35 mouse cellular contexts compared by ENCODE assay signal in the genomic region with DNA sequence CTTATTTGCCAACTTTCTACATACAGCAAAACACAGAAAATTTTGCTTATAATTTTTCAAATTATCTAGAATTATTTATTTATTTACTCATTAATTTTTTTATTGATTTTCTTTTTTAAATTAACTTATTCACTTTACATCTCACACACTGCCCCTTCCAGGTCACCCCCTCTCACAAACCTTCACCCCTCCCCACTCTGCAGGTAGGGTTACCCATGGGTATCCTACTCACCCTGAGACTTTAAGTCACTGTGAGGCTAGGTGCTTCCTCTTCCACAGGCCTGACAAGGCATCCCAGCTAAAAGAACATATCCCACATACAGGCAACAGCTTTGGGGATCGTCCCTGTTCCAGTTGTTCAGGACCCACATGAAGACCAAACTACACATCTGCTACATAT.
"Had no signal": no experiment of that assay in that cellular context is flagged by ENCODE, and none has a peak within 500 bp of the region (broad histone marks: within the 10 kb centered on the region; RNA-seq: fewer than 3 reads in every experiment).

No protein-coding gene starts in this region.

- H3K27me3 ChIP-seq: heart, embryonic 12.5 days; heart, embryonic 13.5 days; heart, embryonic 15.5 days; hindbrain, embryonic 12.5 days; hindbrain, embryonic 13.5 days; hindbrain, embryonic 15.5 days; intestine, embryonic 15.5 days; kidney, embryonic 15.5 days had no signal

- ATAC-seq: hindbrain, embryonic 16.5 days; hindbrain, postnatal 0 days; inflammation-experienced regulatory T-cells, adult 6 months; intestine, embryonic 15.5 days; intestine, embryonic 16.5 days; intestine, postnatal 0 days had no signal

- H3K4me2 ChIP-seq: heart, embryonic 11.5 days; heart, embryonic 12.5 days; heart, embryonic 13.5 days; heart, embryonic 15.5 days; hindbrain, embryonic 12.5 days; hindbrain, embryonic 13.5 days; hindbrain, embryonic 15.5 days; intestine, embryonic 15.5 days; kidney, embryonic 15.5 days had no signal

- H3K27ac ChIP-seq: heart, adult 2 months; heart, embryonic 10.5 days; heart, embryonic 13.5 days; heart, embryonic 15.5 days; hindbrain, embryonic 10.5 days; hindbrain, embryonic 12.5 days; hindbrain, embryonic 13.5 days; hindbrain, embryonic 15.5 days; hindbrain, postnatal 0 days; intestine, embryonic 15.5 days; kidney, embryonic 15.5 days; kidney, postnatal 0 days; layer of hippocampus, adult 2 months had no signal

- H3K9ac ChIP-seq: heart, embryonic 12.5 days; heart, embryonic 13.5 days; heart, embryonic 15.5 days; hindbrain, embryonic 12.5 days; hindbrain, embryonic 13.5 days; hindbrain, embryonic 15.5 days; intestine, embryonic 15.5 days; kidney, embryonic 15.5 days had no signal

- H3K36me3 ChIP-seq: heart, embryonic 10.5 days; heart, embryonic 12.5 days; heart, embryonic 13.5 days; heart, embryonic 15.5 days; hindbrain, embryonic 10.5 days; hindbrain, embryonic 12.5 days; hindbrain, embryonic 13.5 days; hindbrain, embryonic 15.5 days; intestine, embryonic 15.5 days; kidney, embryonic 15.5 days had no signal

- H3K4me1 ChIP-seq: heart, embryonic 10.5 days; heart, embryonic 12.5 days; heart, embryonic 13.5 days; heart, embryonic 15.5 days; hindbrain, embryonic 10.5 days; hindbrain, embryonic 12.5 days; hindbrain, embryonic 13.5 days; hindbrain, embryonic 15.5 days; intestine, embryonic 15.5 days; kidney, embryonic 15.5 days had no signal

- H3K4me3 ChIP-seq: heart, adult 2 months; heart, embryonic 10.5 days; heart, embryonic 12.5 days; heart, embryonic 13.5 days; heart, embryonic 15.5 days; hindbrain, embryonic 10.5 days; hindbrain, embryonic 12.5 days; hindbrain, embryonic 13.5 days; hindbrain, embryonic 15.5 days; intestine, embryonic 15.5 days; kidney, embryonic 15.5 days; layer of hippocampus, adult 2 months had no signal

- H3K9me3 ChIP-seq: heart, embryonic 10.5 days; heart, embryonic 12.5 days; heart, embryonic 13.5 days; heart, embryonic 15.5 days; hindbrain, embryonic 10.5 days; hindbrain, embryonic 12.5 days; hindbrain, embryonic 13.5 days; hindbrain, embryonic 15.5 days; intestine, embryonic 15.5 days; kidney, embryonic 15.5 days had no signal

- DNase-seq: heart, adult 2 months; heart, postnatal 10 days; heart, postnatal 14 days; heart, postnatal 36 days; heart, postnatal 4 days; kidney, adult 11 months; kidney, adult 18-20 months; kidney, adult 2 months; kidney, adult 8-10 months; kidney, adult 9 months; kidney, postnatal 10 days; kidney, postnatal 14 days; kidney, postnatal 25 days; kidney, postnatal 36 days; kidney, postnatal 4 days; layer of hippocampus, adult 9-11 months; layer of hippocampus, postnatal 36 days had no signal
